Mouse (Mus musculus) lung, adult 2 months (tissue): Measurements from ENCODE around the gene Mageb16.

Experiments used
- CTCF ChIP-seq: fragments of 200-500 bp; IDR thresholded peaks from 2 replicates; pipeline ENCODE4 v1.5.1; 2011; ENCODE audit warnings: mild to moderate bottlenecking, low read length, control low read depth; ENCODE audit not compliant: insufficient read depth
- POLR2A ChIP-seq: fragments of 200-500 bp; IDR thresholded peaks from 2 replicates; pipeline ENCODE4 v1.6.1; 2011; ENCODE audit warnings: low read depth, mild to moderate bottlenecking, control low read depth, low read length, borderline replicate concordance; ENCODE audit errors: extremely low read depth

DNA sequence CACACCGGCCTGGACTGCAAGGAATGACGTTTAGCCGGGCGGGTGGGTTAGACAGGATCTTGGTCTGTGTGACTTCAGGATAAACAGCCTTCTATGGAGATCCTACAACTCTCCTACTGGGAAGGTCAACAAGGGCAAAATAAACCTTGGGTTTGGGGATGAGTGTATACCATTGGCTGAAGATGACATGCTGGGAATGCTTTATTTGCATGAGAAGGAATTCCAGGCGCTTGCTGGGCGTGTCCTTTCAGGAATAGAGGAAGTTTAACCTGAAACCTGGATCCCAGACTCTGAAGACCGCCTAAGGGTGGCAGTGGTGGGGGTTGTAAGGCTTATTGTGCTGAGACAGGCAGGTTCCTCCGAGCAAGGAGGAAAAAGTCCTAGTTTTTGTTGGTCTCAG lies at the start of gene Mageb16:
- TF ChIP-seq CTCF (no peak), POLR2A (no peak)
